Mouse (Mus musculus) ES-Bruce4 (cell line): ENCODE data around the gene Snd1. TPM values are rescaled to one million over a fixed set of nuclear protein-coding genes. Genes with fewer than 3 reads are reported as not detected.
"Not testable (repeated sequence)": the region's sequence is repeated elsewhere in the genome, so short reads cannot be mapped to it uniquely, and the experiment has no call there.

Experiments
- H3K27ac ChIP-seq: 2 replicates; pipeline ENCODE4 v1.5.1; 2012; ENCODE audit warnings: low read length, inconsistent platforms; ENCODE audit not compliant: insufficient read depth
- H3K27me3 ChIP-seq: 2 replicates; pipeline ENCODE4 v1.6.1; 2012; ENCODE audit warnings: mild to moderate bottlenecking, low read length, inconsistent platforms; ENCODE audit not compliant: control insufficient read depth, poor library complexity, insufficient read depth, severe bottlenecking
- H3K36me3 ChIP-seq: 2 replicates; pipeline ENCODE4 v1.6.1; 2012; ENCODE audit warnings: inconsistent platforms, mild to moderate bottlenecking, low read length, moderate library complexity; ENCODE audit not compliant: control insufficient read depth, poor library complexity, insufficient read depth, severe bottlenecking
- H3K4me1 ChIP-seq: one replicate; pipeline ENCODE4 v1.8.1; 2011; ENCODE audit warnings: low read length; ENCODE audit not compliant: control insufficient read depth, insufficient read depth
- H3K4me3 ChIP-seq: 2 replicates; pipeline ENCODE4 v1.5.1; 2011; ENCODE audit warnings: low read depth, mild to moderate bottlenecking, low read length
- H3K9ac ChIP-seq: 2 replicates; pipeline ENCODE4 v1.6.1; 2012; ENCODE audit warnings: low read depth, mild to moderate bottlenecking, inconsistent platforms; ENCODE audit not compliant: poor library complexity, severe bottlenecking
- H3K9me3 ChIP-seq: replicated peaks from 2 replicates; pipeline ENCODE4 v1.6.1; 2012; ENCODE audit warnings: mild to moderate bottlenecking, low read length, inconsistent platforms; ENCODE audit not compliant: control insufficient read depth, poor library complexity, insufficient read depth, severe bottlenecking
- CTCF ChIP-seq: IDR thresholded peaks from one replicate; pipeline ENCODE4 v1.8.1; 2011; ENCODE audit warnings: low read depth, low read length
- EP300 ChIP-seq: IDR thresholded peaks from 2 replicates; pipeline ENCODE4 v1.6.1; 2011; ENCODE audit warnings: low read depth, low read length; ENCODE audit not compliant: insufficient read depth
- POLR2A ChIP-seq: IDR thresholded peaks from one replicate; pipeline ENCODE4 v1.8.1; 2011; ENCODE audit warnings: low read length; ENCODE audit not compliant: insufficient read depth
- polyA plus RNA-seq: library from polyadenylated mRNA; stranded (reverse); fragments of >200 nt; gene quantifications from 2 replicates; pipeline ENCODE4 v1.2.4, GENCODE M21; 2011; ENCODE audit warnings: low read depth; ENCODE audit not compliant: missing spikeins, insufficient read depth, insufficient read length

Gene Snd1
- polyA plus RNA-seq, 1 experiment = 155 TPM

DNA sequence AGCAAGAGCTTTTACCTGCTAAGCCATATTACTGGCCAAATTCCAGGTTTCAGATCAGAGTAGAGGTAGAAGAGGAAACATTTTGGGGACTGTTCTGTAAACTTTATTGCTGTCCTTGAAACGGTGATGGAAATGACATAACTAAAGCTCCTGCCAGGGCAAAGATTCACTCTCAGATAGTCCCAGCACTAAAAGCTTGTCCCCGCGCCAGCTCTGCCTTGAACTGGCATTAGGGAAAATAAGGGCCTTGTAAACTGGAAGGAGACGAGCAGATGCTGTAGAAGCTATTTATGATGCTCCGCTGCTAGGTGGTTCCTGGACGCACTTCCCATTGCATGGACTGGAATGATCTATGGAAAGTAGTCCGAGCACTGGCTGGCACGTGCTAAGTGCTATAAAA, 44.5 kb downstream of the Snd1 start:
- no peaks in the 10 kb centered on the region for H3K4me1 ChIP-seq
- no peak overlapping the region for H3K27ac ChIP-seq
- peaks cover 33% of the 10 kb centered on the region for H3K36me3 ChIP-seq
- no peak overlapping the region for H3K4me3 ChIP-seq
- no peak overlapping the region for H3K9ac ChIP-seq
- no peaks in the 10 kb centered on the region for H3K9me3 ChIP-seq
- TF ChIP-seq POLR2A (no peak), CTCF (no peak), EP300 (no peak)
- H3K27me3 ChIP-seq = no peaks in the 10 kb centered on the region

DNA sequence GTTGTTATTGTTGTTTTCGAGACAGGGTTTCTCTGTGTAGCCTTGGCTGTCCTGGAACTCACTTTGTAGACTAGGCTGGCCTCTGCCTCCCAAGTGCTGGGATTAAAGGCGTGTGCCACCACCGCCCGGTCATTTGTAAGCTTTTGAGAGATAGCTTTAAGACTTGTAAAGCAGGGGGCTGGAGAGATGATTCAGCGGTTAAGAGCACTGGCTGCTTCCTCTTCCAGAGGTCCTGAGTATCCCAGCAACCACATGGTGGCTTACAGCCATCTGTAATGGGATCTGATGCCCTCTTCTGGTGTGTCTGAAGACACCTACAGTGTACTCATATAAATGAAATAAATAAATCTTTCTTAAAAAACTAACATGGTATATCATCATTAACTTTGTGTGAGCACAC, 45.8 kb downstream of the Snd1 start:
- not testable (repeated sequence) for H3K9me3 ChIP-seq, H3K4me3 ChIP-seq, H3K9ac ChIP-seq, H3K27me3 ChIP-seq, H3K4me1 ChIP-seq, H3K27ac ChIP-seq
- H3K36me3 ChIP-seq = peaks cover 33% of the 10 kb centered on the region

DNA sequence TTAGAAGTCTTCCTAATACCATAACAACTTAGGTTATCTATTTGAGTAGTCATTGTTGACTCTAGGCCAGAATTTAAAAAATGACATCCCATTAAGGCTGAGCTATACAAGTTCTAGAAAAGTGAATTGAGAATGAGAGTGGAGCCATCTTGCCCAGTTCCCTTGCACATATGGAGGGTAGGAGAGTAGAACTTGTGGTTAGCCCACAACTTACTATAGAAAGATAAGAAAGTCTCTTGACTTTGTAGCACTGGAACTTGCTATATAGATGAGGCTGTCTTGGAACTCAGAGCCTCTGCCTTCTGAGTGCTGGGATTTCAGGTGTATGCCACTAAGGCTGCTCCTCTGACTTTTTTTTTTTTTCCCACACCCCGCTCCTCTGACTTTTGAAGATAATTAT, 46.5 kb downstream of the Snd1 start:
- no peaks in the 10 kb centered on the region for H3K27me3 ChIP-seq

DNA sequence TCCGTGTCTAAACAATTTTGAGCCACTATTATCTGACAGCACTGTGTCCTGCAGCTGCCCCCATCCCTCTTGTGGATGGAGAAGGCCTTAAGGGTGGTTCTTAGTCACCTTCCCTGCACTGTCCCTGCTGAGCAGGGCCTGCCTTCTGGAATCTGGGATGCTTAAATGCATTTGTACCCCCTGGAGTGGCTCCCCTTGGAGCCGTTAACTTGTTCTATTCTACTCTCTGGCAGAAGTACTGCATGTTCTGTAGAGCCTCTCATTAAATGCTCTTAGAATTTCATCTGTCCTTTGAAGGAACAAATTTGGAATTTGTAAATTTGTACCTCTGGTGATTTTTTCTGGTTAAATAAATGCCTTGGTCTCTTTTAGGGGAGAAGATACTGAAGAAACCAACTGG, 50.6 kb downstream of the Snd1 start:
- Histone ChIP-seq H3K36me3 (peaks cover 60% of the 10 kb centered on the region), H3K9me3 (no peaks in the 10 kb centered on the region), H3K9ac (no peak overlapping the region), H3K4me3 (no peak overlapping the region), H3K27ac (no peak overlapping the region), H3K4me1 (no peaks in the 10 kb centered on the region), H3K27me3 (no peaks in the 10 kb centered on the region)
- TF ChIP-seq EP300 (no peak), POLR2A (no peak), CTCF (no peak)

More for the DNA sequence above, 46.5 kb downstream of the Snd1 start:
- Histone ChIP-seq H3K9me3 (no peaks in the 10 kb centered on the region), H3K4me1 (no peaks in the 10 kb centered on the region), H3K9ac (no peak overlapping the region), H3K27ac (no peak overlapping the region), H3K36me3 (peaks cover 39% of the 10 kb centered on the region), H3K4me3 (no peak overlapping the region)
- no peak for TF ChIP-seq POLR2A
- TF ChIP-seq CTCF = no peak
- TF ChIP-seq EP300 = no peak

DNA sequence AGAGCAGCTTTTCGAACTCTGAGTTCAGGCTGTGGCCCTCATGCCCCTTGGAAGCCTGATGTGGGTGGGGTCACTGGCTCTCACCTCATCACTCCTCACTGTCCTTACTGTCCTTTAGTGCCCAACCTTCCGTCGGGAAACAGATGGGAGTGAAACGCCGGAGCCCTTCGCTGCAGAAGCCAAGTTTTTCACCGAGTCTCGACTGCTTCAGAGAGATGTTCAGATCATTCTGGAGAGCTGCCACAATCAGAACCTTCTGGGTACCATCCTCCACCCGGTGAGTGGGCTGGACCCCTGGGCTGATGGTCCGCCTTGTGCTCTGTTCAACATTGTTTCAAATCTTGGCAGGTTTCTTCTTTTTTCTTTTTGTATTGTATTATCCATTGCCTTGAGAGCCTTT, 52.5 kb downstream of the Snd1 start:
- no peaks in the 10 kb centered on the region for H3K9me3 ChIP-seq
- no peaks in the 10 kb centered on the region for H3K27me3 ChIP-seq
- H3K4me1 ChIP-seq = no peaks in the 10 kb centered on the region
- no peak overlapping the region for H3K27ac ChIP-seq
- no peak overlapping the region for H3K9ac ChIP-seq
- H3K4me3 ChIP-seq = no peak overlapping the region
- TF ChIP-seq EP300 (no peak), CTCF (no peak), POLR2A (no peak)
- peaks cover 48% of the 10 kb centered on the region for H3K36me3 ChIP-seq

GRCm38 (mm10) chr6:28528208-28528607, 53.3 kb downstream of the Snd1 start:
- no peak overlapping the region for H3K9ac ChIP-seq
- H3K36me3 ChIP-seq = peaks cover 53% of the 10 kb centered on the region
- no peak overlapping the region for H3K4me3 ChIP-seq
- TF ChIP-seq CTCF (no peak), EP300 (no peak), POLR2A (no peak)
- H3K27ac ChIP-seq = no peak overlapping the region
- H3K4me1 ChIP-seq = no peaks in the 10 kb centered on the region
- H3K9me3 ChIP-seq = no peaks in the 10 kb centered on the region
- no peaks in the 10 kb centered on the region for H3K27me3 ChIP-seq
